Mouse (Mus musculus): ENCODE results near the gene Rassf9.

Rassf9 gene

GRCm38 (mm10) chr10:102511807-102512461, at the start of gene Rassf9:
Gene Rassf9 (plus strand): TSS chr10:102512222.
- no peak for DNase-seq (ENCODE audit: low spot score in 2 of 2)

DNA sequence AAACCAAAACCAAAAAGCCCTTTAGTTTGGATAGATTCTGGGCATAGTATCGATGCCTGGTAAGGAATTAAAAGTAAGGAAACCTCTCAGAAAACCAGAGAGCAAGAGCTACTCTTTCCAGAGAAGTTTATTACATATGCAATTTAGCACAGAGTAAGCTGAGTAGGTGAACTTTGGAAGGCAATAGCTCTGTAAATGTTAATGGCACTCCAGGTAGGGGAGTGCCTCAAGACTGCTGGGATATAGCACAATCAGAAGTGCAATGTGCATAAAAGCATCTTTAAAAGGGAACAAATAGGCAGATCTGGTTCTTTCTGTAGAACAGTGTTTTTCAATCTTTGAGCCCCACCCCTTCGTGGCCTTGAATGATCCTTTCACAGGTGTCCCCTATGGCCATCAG, 42.6 kb upstream of the Rassf9 start:
- no peak for DNase-seq (ENCODE audit: low spot score in 2 of 2)

DNA sequence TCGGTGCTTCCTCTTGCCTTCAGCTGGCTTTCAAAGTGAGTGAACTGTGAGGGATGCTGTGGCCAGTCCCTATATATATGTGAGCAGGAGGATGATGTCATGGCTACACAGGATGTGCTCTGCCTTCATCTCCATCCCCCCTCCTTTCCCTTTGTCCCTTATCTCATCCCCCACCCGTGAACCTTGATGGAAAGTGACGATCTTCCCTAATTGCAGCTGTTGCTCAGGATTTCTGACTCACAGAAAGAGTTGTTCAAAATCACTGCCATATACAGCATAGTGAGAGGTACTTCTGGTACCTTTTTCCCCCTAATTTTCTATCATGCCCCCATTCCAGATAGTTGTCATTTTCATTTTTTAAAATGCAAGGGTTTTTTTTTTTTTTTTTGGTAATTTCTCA, 21.6 kb upstream of the Rassf9 start, which contains the start of gene Nts:
Nts (minus strand) TSS at position 101 of the 400 bp plus-strand sequence.
- no peak for DNase-seq (ENCODE audit: low spot score in 2 of 2)

DNA sequence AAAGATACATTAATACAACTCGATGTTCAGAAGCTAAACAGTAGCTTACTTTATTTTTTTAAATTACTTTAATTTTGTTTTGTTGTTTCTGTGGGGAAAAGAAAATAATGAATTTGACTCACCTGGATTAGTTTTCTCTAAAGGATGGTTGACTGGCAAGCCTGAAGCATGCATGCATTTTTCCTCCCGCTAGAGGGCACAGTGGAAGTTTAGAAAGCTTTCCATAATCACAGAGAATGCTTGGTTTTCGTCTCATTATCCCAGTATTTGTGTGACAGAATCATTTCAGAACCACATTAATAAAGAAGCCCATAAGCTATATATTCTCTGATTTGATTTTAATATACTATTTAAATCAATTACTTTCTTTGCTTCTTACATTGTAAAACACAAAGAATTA, 20.2 kb upstream of the Rassf9 start:
- DNase-seq (ENCODE audit: low spot score in 2 of 2): no peak

DNA sequence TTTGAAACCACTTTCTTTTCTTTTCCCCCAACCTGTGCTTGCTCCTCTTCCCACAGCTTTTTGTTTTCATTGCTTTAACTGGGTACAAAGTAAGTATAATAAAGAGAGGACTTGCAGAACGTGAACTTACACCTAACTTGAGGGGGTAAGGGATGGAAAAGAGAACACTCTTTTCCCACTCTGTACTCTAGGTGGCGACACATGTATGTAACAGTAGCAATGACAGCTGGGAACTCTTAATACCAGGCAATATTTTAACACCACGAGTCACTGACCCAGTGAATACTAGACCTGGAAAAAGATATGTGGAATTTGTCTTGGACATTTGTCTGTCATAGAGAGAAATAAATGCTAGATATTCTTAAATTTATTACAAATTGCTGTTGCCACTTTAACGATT, 13.3 kb upstream of the Rassf9 start:
- DNase-seq (ENCODE audit: low spot score in 2 of 2): no peak

- DNase-seq (ENCODE audit: low spot score in 2 of 2): no peak
Observed at GRCm38 (mm10) chr10:102507386-102507785, 4.6 kb upstream of the Rassf9 start.

GRCm38 (mm10) chr10:102511461-102511806, 588 bp upstream of the Rassf9 start:
- no peak for DNase-seq (ENCODE audit: low spot score in 2 of 2)

GRCm38 (mm10) chr10:102514159-102514558, 2.1 kb downstream of the Rassf9 start:
- DNase-seq (ENCODE audit: low spot score in 2 of 2): no peak

GRCm38 (mm10) chr10:102527901-102528300, 15.9 kb downstream of the Rassf9 start:
- no peak for DNase-seq (ENCODE audit: low spot score in 2 of 2)

GRCm38 (mm10) chr10:102553941-102554340, 41.9 kb downstream of the Rassf9 start:
- DNase-seq (ENCODE audit: low spot score in 2 of 2): no peak

DNA sequence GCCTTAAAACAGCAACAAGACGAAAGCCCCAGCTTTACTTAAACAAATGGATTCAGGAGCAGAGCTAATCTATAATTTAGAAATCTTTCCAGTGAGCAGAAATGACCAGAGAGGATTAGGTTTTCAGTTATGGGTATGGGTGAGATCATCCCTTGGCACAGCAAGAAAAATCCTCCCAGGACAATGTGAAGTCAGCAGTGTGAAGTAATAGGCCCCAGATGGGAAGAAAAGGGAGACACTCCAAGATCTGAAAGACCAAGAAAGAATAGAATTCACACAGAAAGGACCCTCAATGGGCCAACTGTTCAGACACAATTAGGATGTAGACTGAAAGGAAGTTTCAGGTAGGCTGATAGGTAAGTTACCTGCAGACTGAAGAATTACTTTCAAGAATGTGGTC, 50.5 kb downstream of the Rassf9 start:
- no peak for DNase-seq (ENCODE audit: low spot score in 2 of 2)

GRCm38 (mm10) chr10:102577970-102578369, 65.9 kb downstream of the Rassf9 start:
- no peak for DNase-seq (ENCODE audit: low spot score in 2 of 2)

- no peak for DNase-seq (ENCODE audit: low spot score in 2 of 2)
Observed at GRCm38 (mm10) chr10:102594306-102594705, 82.3 kb downstream of the Rassf9 start.

Measured in spleen, postnatal 4 days (tissue).